Mouse (Mus musculus): Measurements from ENCODE around the gene Zfp961.

- TF ChIP-seq CTCF (IDR thresholded peaks at IDR 0.05; ENCODE audit: extremely low read depth, insufficient read length, insufficient replicate concordance, low read depth, low read length): no peak
- TF ChIP-seq POLR2A (IDR thresholded peaks at IDR 0.05; ENCODE audit: low read depth, low read length): no peak
These were observed 3.8 kb downstream of the Zfp961 start for GRCm38 (mm10) chr8:71954666-71955065.
